Mouse (Mus musculus) heart, postnatal 10 days (tissue): ENCODE measurements around the gene Prpf4b. TPM values are rescaled to one million over a fixed set of nuclear protein-coding genes. Genes with fewer than 3 reads are reported as not detected.
"Not testable (repeated sequence)": the region's sequence is repeated elsewhere in the genome, so short reads cannot be mapped to it uniquely, and the experiment has no call there.

Source experiments
- DNase-seq, 2 experiments: peaks; one replicate each; pipeline ENCODE4 v3.0.0; 2021
- intact Hi-C: fragments of 180-260 bp; cut with DNase I; formaldehyde crosslinking; loops from one replicate; pipeline ENCODE4 v1.15.1; 2025
- total RNA-seq, 2 experiments: library from RNA; stranded (reverse); gene quantifications; 2 replicates each; pipeline ENCODE4 v1.2.3; 2021

Prpf4b gene
- total RNA-seq = 10 to 100 TPM; 43.9 to 47.6 TPM

DNA sequence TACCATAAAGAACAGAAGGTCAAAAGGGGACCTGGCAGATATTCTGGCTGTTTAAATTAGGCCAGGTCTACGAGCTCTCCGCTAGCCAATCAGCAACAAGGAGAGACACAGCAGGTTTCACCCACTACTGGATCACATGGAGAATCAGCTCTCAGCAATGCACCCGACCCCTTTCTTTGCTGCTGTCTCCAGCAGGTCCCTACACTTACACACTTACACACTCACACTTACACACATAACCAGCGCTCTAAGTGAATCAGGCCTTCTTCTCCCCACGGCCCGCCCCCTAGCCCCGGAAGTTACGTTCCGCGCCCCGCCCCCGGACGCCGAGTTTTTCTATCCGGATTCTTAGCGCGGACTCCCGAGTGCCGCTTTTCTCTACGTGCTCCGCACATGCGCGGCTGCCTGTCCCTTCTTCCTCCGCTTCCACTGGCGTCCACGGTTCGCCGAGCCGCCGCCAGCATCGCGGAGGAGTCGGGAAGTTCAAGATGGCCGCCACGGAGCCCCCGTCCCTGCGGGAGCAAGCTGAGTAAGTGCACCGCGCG lies at the start of gene Prpf4b:
TSS of gene Prpf4b (plus strand) at position 137 of the 545 bp plus-strand sequence.
- peak; percentile 95 for DNase-seq
- intact Hi-C loops = loop anchor here (10.0 kb wide), 1 partner anchor 830 kb away; no protein-coding TSS in a partner anchor

DNA sequence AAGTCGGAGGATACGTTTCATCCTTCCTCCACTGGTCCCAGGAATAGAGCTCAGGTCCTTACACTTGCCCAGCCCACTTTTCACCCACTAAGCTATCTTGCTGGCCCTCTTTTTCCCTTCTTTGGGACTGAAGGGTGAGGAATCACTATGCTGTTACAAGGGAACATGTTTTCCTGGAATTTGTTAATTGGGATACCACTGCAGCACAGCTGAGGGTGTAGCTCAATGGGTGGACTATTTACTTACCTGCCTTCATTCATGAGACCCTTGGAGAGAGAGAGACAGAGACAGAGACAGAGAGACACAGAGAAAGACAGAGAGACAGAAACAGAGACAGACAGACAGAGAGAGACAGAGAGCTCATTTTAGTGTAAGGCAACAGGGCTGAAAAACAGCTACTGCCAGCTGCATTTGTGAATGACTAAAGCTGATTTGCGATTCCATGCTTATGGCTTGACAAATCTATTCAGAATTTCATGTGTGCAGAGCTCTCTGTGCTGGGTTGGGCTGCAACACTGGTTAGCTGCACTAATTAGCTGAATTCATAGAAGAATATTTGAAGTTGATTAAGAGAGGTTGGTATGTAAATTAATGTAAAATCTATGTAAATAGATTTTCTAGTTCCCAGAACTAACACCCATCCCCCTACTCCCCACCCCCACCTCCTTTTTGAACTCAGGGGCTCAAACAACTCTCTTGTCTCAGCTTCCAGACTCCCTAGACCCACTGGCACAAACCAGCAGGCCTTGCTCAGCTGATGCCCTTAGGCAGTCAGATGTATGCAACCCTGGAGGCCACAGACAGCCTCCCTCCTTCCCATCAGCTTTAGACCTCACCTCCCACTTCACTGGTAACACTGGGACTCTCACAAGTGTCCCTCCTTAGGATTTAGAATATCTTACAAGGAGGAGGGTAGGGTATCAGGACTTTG lies 48.1 kb upstream of the Prpf4b start:
- intact Hi-C loops = no loop called here
- DNase-seq = no peak

DNA sequence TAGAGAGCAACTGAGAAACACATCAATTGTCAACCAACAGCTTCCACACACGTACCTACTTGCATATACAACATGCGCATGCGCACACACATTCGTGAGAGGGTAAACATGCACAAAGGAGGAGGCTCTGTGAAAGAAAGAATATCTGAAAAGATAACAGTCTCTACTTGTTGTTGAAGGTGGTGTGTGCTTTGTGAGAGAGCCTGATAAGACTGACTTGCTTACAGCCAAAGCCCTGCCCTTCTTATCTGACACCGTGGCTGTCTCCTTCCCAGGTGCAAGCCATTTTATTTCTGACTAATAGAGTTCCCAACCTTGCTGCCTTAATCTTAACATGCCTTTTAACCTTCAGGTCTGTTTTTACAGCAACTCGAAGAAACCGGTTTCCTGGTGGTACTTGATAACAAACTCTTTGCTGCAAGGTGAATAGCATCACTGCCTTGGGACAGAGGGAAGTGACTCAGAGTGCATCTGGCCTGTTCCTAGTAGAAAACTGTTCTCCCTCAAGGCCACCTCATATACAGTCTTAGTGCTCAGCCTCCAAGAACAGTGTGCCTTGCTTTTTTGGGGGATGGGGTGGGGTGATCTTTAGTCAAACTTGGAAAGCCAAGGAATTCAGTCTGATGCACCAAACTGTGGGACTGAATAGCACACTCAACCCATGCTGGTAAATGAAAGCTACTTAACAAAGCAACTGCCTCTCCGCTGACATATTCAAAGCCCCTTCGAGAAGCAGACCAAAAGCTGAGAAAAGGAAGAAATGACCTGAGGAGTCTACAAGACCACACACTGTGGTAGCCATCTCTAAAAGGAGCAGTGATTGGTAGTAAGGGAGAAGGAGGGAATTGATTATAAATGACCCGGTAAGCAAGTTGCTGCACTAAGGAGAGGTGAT lies 46.9 kb upstream of the Prpf4b start:
- DNase-seq = no peak
- intact Hi-C loops = no loop called here

- no peak for DNase-seq
- intact Hi-C loops = no loop called here
These were observed 32.3 kb upstream of the Prpf4b start for GRCm38 (mm10) chr13:34842851-34843250.

DNA sequence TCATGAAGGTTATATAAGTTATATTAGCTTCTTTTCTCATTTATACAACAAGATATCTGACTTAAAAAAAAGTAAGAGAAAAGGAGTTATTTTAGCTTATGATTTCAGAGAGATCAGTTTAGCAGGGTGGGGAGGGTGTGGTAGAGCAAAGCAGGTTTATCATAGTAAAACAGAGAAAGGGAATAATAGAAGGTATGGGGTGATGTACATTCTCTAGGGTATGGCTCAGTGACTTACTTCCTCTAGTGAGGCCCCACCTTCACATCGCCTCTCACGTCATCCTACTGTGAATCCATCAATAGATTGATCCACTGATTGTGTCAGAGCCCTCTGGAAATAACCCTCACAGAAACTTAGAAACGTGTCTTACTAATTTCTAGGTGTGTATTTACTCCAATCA lies 24.3 kb upstream of the Prpf4b start:
- no peak for DNase-seq

GRCm38 (mm10) chr13:34851191-34851784 lies 23.8 kb upstream of the Prpf4b start:
- intact Hi-C loops = no loop called here
- DNase-seq = no peak

More for the DNA sequence above, 24.3 kb upstream of the Prpf4b start:
- intact Hi-C loops = no loop called here

- intact Hi-C loops = no loop called here
- DNase-seq = peak; percentile 29 to 51
These were observed 17.6 kb upstream of the Prpf4b start for GRCm38 (mm10) chr13:34857526-34857925.

GRCm38 (mm10) chr13:34859406-34859805 lies 15.7 kb upstream of the Prpf4b start:
- intact Hi-C loops = no loop called here
- DNase-seq = no peak

DNA sequence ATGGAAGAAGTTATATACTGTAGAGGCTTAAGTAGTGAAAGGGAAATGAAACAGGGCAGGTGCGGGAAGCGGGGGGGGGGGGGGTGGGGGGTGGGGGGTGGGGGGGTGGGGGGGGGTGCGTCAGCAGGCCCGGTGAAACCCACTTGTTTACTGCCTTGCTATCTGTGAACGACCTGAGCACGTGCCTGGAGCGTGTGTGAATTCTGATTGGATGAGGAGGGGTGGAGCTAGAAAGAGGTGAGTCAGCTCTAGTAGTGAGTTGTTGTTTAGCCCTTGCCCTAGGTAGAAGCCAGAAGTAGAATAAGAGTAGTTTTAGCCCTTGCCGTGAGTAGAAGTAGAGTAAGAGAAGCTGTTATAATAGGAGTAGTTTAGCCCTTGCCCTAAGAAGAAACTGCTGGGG lies 13.9 kb upstream of the Prpf4b start:
- intact Hi-C loops = loop anchor here (5.0 kb wide), 2 partner anchors 69 to 124 kb away; no protein-coding TSS in a partner anchor
- not testable (repeated sequence) for DNase-seq

- intact Hi-C loops = loop anchor here (1.0 to 5.0 kb wide), 4 partner anchors 72 to 678 kb away; no protein-coding TSS in a partner anchor
- peak; percentile 55 to 66 for DNase-seq
These were observed 10.5 kb upstream of the Prpf4b start for GRCm38 (mm10) chr13:34864420-34865169.

DNA sequence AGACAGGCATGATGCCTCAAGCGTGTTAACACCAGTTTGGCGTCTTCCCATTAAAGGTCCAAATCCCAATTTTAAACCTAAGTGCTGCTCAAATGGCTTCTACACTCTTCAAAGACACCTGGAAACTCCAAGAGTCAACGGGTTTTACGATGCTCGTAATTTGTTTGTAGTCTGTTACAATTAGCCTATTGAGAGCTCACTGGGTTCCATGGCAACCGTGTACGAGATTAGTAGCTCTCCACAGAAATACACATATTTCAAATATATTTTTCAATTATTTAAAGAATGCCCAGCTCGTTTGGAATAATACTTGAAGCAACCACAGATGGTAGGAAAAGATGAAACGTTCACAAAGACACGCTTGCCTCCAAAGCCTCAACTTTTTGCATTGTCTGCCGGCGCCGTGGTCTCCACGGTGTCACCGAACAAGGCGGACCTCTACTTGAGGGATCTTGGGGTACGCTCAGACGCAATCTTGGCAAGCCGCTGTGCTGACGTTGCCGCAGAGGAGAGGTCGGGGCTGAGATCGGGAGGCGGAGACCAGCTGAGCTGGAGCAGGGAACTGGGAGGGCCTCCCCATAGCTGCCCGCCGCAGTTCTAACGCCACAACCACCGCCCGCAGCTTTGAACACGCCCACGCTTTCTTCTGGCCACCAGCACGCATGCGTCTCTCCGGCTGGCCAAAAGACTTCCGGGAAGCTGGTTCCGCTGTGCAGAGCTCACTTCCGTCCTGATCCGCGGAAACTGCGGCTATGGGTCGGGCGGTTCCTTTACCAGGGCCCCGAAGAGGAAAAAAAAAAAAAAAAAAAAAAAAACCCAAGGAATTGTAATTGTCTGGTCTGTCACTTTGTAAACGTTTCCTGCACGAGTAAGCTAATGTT lies 1.1 kb upstream of the Prpf4b start:
- peak; percentile 97 for DNase-seq
- intact Hi-C loops = loop anchor here (5.0 to 10.0 kb wide), 2 partner anchors 147 to 829 kb away; no protein-coding TSS in a partner anchor

- intact Hi-C loops = loop anchor here (5.0 to 10.0 kb wide), 2 partner anchors 147 to 830 kb away; no protein-coding TSS in a partner anchor
- DNase-seq = peak in 1 of 2 experiments; percentile 28
These were observed 366 bp upstream of the Prpf4b start for GRCm38 (mm10) chr13:34874736-34875135.

DNA sequence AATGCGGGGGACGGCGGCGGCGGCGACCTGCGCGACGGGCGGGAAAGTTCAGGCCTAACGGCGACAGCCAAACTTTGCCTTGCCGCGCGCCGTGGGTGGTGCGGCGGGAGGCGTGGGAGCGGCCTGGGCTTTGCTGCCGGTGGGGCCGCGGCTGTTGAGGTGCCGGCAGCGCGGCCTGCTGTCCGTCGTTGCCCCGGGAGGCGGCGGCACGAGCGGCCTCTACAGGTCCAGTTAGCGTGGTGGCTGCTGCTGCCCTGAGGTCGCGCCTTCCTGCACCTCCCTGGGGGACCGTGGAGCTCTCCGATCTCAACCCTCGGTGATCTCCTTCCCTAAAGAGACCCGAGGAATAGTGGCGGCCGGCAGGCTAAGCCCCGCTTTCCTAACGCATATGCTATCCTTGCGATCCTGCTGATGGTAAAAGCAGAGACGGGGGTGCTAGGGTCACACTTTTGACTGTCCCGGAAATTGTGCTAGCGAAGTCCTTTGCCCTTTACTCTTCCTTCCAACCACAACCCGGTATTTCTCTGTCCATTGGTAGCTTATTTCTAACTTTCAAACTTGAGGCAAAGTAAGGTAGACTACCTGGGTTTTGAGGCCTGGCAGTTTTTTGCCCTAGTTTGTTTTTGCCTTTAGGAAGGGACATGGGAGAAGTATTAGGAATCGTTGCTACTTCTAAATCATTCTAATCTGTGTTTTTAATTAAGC lies 791 bp downstream of the Prpf4b start:
- peak in 1 of 2 experiments; percentile 80 for DNase-seq
- intact Hi-C loops = loop anchor here (10.0 kb wide), 1 partner anchor 831 kb away; no protein-coding TSS in a partner anchor

DNA sequence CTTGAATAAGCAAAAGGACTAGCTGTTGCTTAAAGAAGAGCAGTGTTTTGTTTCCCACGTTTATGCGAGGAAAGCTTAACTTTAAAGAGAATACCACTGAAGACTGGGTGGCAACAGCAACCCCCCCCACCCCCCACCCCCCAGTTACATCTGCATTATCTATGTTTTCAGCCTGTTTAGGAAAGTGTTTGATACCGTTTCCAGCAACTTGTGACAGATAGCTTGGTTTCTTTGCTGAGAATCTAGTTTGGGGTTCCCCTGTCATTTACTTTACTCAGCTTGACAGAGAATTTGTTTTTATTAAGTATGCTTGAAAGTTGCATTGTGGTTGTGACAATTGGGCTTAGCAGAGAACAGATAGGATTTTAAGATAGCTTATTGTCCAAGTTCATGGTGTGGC lies 1.4 kb downstream of the Prpf4b start:
- DNase-seq = no peak
- intact Hi-C loops = loop anchor here (10.0 kb wide), 1 partner anchor 832 kb away; no protein-coding TSS in a partner anchor

- no peak for DNase-seq
- intact Hi-C loops = no loop called here
These were observed 17.8 kb downstream of the Prpf4b start for GRCm38 (mm10) chr13:34892871-34893270.

- no peak for DNase-seq
- intact Hi-C loops = no loop called here
These were observed 39.5 kb downstream of the Prpf4b start for GRCm38 (mm10) chr13:34914614-34915013.

- DNase-seq = peak; percentile 15 to 22
- intact Hi-C loops = no loop called here
These were observed 41.5 kb downstream of the Prpf4b start for GRCm38 (mm10) chr13:34916520-34917167.
